Mouse (Mus musculus): ENCODE data around the gene Rarb. TPM values are rescaled to one million over a fixed set of nuclear protein-coding genes. Genes with fewer than 3 reads are reported as not detected.

Rarb gene
- polyA plus RNA-seq, 1 experiment: 0.49 TPM

DNA sequence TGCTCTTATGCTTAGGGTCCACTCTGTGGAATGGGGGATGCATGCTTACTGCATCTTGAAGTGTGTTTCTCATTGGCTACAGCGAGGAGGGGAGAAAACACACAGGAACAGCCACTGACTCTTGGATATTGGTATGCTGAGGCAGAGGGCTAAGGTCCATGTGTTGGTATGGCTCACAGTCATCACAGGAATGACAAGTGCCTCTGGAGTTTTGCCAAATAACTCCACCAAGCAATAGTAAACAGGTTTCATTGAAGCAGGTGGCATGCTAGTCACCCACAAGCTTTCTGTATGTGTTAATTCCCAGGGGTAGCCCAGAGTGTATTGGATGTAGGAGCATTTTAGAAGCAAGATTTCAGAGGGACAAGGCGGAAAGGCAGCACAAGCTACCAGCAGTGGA lies 260.9 kb downstream of the Rarb start:
- Histone ChIP-seq H3K9me3 (replicated peaks; ENCODE audit: control insufficient read depth, insufficient read depth, low read length, poor library complexity, severe bottlenecking) (no peaks in the 10 kb centered on the region), H3K4me1 (ENCODE audit: control insufficient read depth, insufficient read depth, low read length) (no peaks in the 10 kb centered on the region), H3K27ac (ENCODE audit: insufficient read depth, low read length) (no peak overlapping the region), H3K9ac (ENCODE audit: low read depth, poor library complexity, severe bottlenecking) (no peak overlapping the region), H3K27me3 (ENCODE audit: control insufficient read depth, insufficient read depth, low read length, poor library complexity, severe bottlenecking) (no peaks in the 10 kb centered on the region), H3K36me3 (ENCODE audit: control insufficient read depth, insufficient read depth, low read length, poor library complexity, severe bottlenecking) (no peaks in the 10 kb centered on the region), H3K4me3 (ENCODE audit: low read depth, low read length) (no peak overlapping the region)
- TF ChIP-seq CTCF (IDR thresholded peaks at IDR 0.05; ENCODE audit: low read depth, low read length): no peak

DNA sequence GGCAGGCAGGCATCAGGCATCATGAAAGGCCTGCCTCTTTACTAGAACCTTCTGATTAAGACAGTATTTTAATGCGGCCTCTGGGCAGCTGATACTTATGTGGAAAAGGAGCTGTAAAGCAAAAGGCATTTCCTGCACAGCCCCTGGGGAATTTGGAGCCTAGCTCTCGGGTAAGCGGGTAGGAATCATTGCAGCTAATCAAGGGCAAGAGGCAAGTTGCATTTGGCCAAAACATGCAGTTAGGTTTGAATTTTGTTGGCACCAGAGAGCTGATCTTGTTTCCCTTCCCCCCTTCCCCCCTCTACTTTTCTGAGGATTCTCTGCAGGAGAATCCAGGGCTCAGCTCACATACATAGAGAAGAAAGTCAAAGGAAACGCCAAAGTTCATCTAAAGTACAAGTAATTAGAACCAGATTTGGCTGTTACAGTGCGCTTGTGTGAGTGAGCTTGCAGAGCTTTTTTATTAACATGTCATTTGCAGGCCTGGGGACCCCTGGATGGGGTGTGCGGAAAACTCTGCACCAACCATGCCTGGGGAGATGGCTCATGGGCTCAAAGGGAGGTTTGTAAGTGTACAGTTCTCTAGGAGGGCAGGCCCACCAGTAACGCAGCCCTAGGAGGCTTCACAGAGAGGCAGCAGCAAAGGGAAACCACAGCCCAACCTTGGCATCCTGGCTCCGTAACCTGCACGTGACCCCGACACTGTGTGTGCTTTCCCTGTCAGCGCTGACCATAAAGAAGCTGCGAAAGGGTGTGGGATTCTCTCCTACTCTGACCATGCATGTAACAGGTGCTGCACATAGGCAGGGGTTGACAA lies 264.1 kb downstream of the Rarb start:
- no peaks in the 10 kb centered on the region for H3K27me3 ChIP-seq (ENCODE audit: control insufficient read depth, insufficient read depth, low read length, poor library complexity, severe bottlenecking)
- TF ChIP-seq POLR2A (IDR thresholded peaks at IDR 0.05; ENCODE audit: insufficient read depth, low read length) (no peak), CTCF (IDR thresholded peaks at IDR 0.05; ENCODE audit: low read depth, low read length) (no peak), EP300 (IDR thresholded peaks at IDR 0.05; ENCODE audit: insufficient read depth, low read depth, low read length) (no peak)
- H3K36me3 ChIP-seq (ENCODE audit: control insufficient read depth, insufficient read depth, low read length, poor library complexity, severe bottlenecking): no peaks in the 10 kb centered on the region
- H3K4me3 ChIP-seq (ENCODE audit: low read depth, low read length): no peak overlapping the region
- H3K9me3 ChIP-seq (replicated peaks; ENCODE audit: control insufficient read depth, insufficient read depth, low read length, poor library complexity, severe bottlenecking): no peaks in the 10 kb centered on the region
- no peak overlapping the region for H3K27ac ChIP-seq (ENCODE audit: insufficient read depth, low read length)
- no peak overlapping the region for H3K9ac ChIP-seq (ENCODE audit: low read depth, poor library complexity, severe bottlenecking)
- no peaks in the 10 kb centered on the region for H3K4me1 ChIP-seq (ENCODE audit: control insufficient read depth, insufficient read depth, low read length)

DNA sequence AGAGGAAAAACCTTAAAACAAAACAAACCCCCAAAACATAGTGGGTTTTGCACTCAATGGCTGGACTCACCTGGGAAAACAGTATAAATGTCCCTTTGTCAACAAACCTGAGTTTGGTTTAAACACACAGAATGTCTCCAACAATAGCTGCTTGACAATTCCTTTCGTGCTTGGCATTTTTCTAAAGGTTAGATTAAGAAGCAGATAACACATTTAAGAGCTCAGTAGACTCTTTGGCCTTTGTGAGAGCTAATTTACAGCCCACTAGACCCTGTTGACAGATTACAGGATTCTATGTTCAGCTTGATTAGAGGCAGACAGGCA lies 264.7 kb downstream of the Rarb start:
- Histone ChIP-seq H3K27ac (ENCODE audit: insufficient read depth, low read length) (no peak overlapping the region), H3K27me3 (ENCODE audit: control insufficient read depth, insufficient read depth, low read length, poor library complexity, severe bottlenecking) (no peaks in the 10 kb centered on the region), H3K9ac (ENCODE audit: low read depth, poor library complexity, severe bottlenecking) (no peak overlapping the region), H3K9me3 (replicated peaks; ENCODE audit: control insufficient read depth, insufficient read depth, low read length, poor library complexity, severe bottlenecking) (no peaks in the 10 kb centered on the region), H3K36me3 (ENCODE audit: control insufficient read depth, insufficient read depth, low read length, poor library complexity, severe bottlenecking) (no peaks in the 10 kb centered on the region), H3K4me3 (ENCODE audit: low read depth, low read length) (no peak overlapping the region), H3K4me1 (ENCODE audit: control insufficient read depth, insufficient read depth, low read length) (no peaks in the 10 kb centered on the region)
- TF ChIP-seq POLR2A (IDR thresholded peaks at IDR 0.05; ENCODE audit: insufficient read depth, low read length): no peak
- no peak for TF ChIP-seq CTCF (IDR thresholded peaks at IDR 0.05; ENCODE audit: low read depth, low read length)
- TF ChIP-seq EP300 (IDR thresholded peaks at IDR 0.05; ENCODE audit: insufficient read depth, low read depth, low read length): no peak

DNA sequence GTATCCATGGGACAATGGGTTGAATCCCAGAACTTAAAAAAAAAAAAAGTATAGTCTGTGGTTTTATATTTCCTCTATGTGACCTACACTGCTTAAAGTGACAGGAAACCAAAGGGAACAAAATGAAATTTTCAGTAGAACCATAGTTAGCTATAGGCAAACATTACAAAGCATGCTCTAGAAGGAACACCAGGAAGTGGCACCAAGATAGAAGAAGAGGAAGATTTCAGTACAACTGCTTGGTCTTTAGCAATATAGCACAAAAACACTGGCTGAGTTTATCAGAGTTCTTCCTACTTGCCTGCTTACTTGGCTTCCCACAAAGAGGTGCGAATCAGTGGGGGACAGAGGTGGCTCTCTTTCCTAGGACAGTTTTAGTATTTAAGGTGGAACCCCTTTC lies 266.7 kb downstream of the Rarb start:
- Histone ChIP-seq H3K4me1 (ENCODE audit: control insufficient read depth, insufficient read depth, low read length) (no peaks in the 10 kb centered on the region), H3K9ac (ENCODE audit: low read depth, poor library complexity, severe bottlenecking) (no peak overlapping the region), H3K27ac (ENCODE audit: insufficient read depth, low read length) (no peak overlapping the region)

DNA sequence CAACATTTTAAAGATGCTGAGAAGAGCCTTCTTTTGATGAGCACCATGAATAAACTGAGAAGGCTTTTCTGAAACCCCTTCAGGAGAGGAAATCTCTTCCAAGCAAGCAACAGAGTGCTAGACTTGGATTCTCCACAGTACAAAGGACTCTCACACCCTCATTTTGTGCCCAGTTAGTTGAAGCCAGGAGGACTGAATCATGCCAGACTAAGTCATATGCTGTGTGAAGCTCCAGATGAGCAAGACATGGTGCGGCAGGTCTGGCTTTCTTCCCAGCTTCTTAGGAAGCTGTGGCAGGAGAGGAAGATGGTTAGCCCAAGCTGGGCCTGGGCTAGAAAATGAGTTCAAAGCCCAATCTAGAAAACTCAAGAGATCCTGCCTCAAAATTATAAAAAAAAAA lies 267.1 kb downstream of the Rarb start:
- no peak overlapping the region for H3K4me3 ChIP-seq (ENCODE audit: low read depth, low read length)
- no peaks in the 10 kb centered on the region for H3K36me3 ChIP-seq (ENCODE audit: control insufficient read depth, insufficient read depth, low read length, poor library complexity, severe bottlenecking)
- no peak for TF ChIP-seq EP300 (IDR thresholded peaks at IDR 0.05; ENCODE audit: insufficient read depth, low read depth, low read length)
- TF ChIP-seq POLR2A (IDR thresholded peaks at IDR 0.05; ENCODE audit: insufficient read depth, low read length): no peak
- TF ChIP-seq CTCF (IDR thresholded peaks at IDR 0.05; ENCODE audit: low read depth, low read length): no peak
- no peak overlapping the region for H3K9ac ChIP-seq (ENCODE audit: low read depth, poor library complexity, severe bottlenecking)
- H3K9me3 ChIP-seq (replicated peaks; ENCODE audit: control insufficient read depth, insufficient read depth, low read length, poor library complexity, severe bottlenecking): no peaks in the 10 kb centered on the region
- H3K4me1 ChIP-seq (ENCODE audit: control insufficient read depth, insufficient read depth, low read length): no peaks in the 10 kb centered on the region
- no peak overlapping the region for H3K27ac ChIP-seq (ENCODE audit: insufficient read depth, low read length)
- no peaks in the 10 kb centered on the region for H3K27me3 ChIP-seq (ENCODE audit: control insufficient read depth, insufficient read depth, low read length, poor library complexity, severe bottlenecking)

More for the DNA sequence above, 266.7 kb downstream of the Rarb start:
- no peak for TF ChIP-seq POLR2A (IDR thresholded peaks at IDR 0.05; ENCODE audit: insufficient read depth, low read length)
- TF ChIP-seq CTCF (IDR thresholded peaks at IDR 0.05; ENCODE audit: low read depth, low read length): no peak
- no peak for TF ChIP-seq EP300 (IDR thresholded peaks at IDR 0.05; ENCODE audit: insufficient read depth, low read depth, low read length)
- Histone ChIP-seq H3K27me3 (ENCODE audit: control insufficient read depth, insufficient read depth, low read length, poor library complexity, severe bottlenecking) (no peaks in the 10 kb centered on the region), H3K4me3 (ENCODE audit: low read depth, low read length) (no peak overlapping the region), H3K9me3 (replicated peaks; ENCODE audit: control insufficient read depth, insufficient read depth, low read length, poor library complexity, severe bottlenecking) (no peaks in the 10 kb centered on the region), H3K36me3 (ENCODE audit: control insufficient read depth, insufficient read depth, low read length, poor library complexity, severe bottlenecking) (no peaks in the 10 kb centered on the region)

DNA sequence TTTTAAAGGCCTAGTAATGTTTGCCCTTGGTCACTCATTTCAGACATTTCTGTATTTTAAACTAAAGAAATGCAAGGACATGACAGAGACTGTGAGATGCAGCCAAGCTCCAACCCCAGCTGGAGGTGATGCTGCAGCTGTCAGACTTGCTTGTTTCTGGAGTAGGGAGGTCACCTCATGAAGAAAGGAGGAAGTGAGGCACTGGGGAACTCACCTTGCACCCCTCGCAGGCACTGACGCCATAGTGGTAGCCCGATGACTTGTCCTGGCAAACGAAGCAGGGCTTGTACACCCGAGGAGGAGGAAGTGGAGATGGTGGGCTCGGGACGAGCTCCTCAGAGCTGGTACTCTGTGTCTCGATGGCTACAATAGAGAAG lies 270.8 kb downstream of the Rarb start:
- no peak for TF ChIP-seq EP300 (IDR thresholded peaks at IDR 0.05; ENCODE audit: insufficient read depth, low read depth, low read length)
- no peak for TF ChIP-seq CTCF (IDR thresholded peaks at IDR 0.05; ENCODE audit: low read depth, low read length)
- no peak for TF ChIP-seq POLR2A (IDR thresholded peaks at IDR 0.05; ENCODE audit: insufficient read depth, low read length)
- H3K27ac ChIP-seq (ENCODE audit: insufficient read depth, low read length): no peak overlapping the region
- no peaks in the 10 kb centered on the region for H3K36me3 ChIP-seq (ENCODE audit: control insufficient read depth, insufficient read depth, low read length, poor library complexity, severe bottlenecking)
- no peaks in the 10 kb centered on the region for H3K9me3 ChIP-seq (replicated peaks; ENCODE audit: control insufficient read depth, insufficient read depth, low read length, poor library complexity, severe bottlenecking)
- H3K4me1 ChIP-seq (ENCODE audit: control insufficient read depth, insufficient read depth, low read length): no peaks in the 10 kb centered on the region
- no peaks in the 10 kb centered on the region for H3K27me3 ChIP-seq (ENCODE audit: control insufficient read depth, insufficient read depth, low read length, poor library complexity, severe bottlenecking)
- H3K9ac ChIP-seq (ENCODE audit: low read depth, poor library complexity, severe bottlenecking): no peak overlapping the region
- no peak overlapping the region for H3K4me3 ChIP-seq (ENCODE audit: low read depth, low read length)
